Mouse (Mus musculus) bone marrow macrophage, adult 2 months (primary cell): ENCODE data around the gene Cd300c.

Source experiments
- CTCF ChIP-seq: IDR thresholded peaks from 2 replicates; pipeline ENCODE4 v1.5.1; 2012; ENCODE audit warnings: low read depth, mild to moderate bottlenecking, low read length, moderate library complexity
- POLR2A ChIP-seq: IDR thresholded peaks from 2 replicates; pipeline ENCODE4 v1.6.1; 2012; ENCODE audit warnings: mild to moderate bottlenecking, low read depth, low read length, borderline replicate concordance

- TF ChIP-seq POLR2A (no peak), CTCF (no peak)
Measured at GRCm38 (mm10) chr11:114931041-114931440, 37.9 kb downstream of the Cd300c start.
